Mouse (Mus musculus): Measurements from ENCODE around the gene Rpusd1. TPM values are rescaled to one million over a fixed set of nuclear protein-coding genes. Genes with fewer than 3 reads are reported as not detected.

Rpusd1 gene
- polyA plus RNA-seq, 1 experiment from 2014 or later, result 33.0 TPM

DNA sequence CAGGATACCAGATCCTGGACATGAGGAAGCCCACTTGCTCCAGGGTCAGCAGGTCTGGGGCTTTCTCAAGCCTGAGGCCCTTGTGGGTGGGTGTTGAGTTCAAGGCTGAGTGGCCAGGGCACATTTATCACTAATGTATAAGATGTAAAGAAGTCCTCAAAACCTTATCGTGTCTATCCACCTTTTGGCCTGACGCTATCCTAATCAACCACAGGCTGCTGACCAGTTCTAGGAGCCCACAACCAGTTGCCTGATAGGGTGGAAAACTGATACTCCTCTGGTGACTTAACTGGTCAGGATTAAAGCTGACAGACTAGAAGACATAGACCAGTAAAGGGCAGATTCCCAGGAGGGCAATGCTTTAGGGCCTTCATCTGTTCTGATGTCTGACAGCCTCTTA is 17.5 kb upstream of the Rpusd1 start:
- WGBS, result 95% methylated on average over 2 of the region's 2 CpGs
- Histone ChIP-seq H3K9me3 (ENCODE audit: control insufficient read depth, low read length) (no peaks in the 10 kb centered on the region), H3K4me3 (ENCODE audit: low read length) (no peak overlapping the region), H3K9ac (ENCODE audit: low read depth, low read length) (no peak overlapping the region), H3K36me3 (ENCODE audit: control insufficient read depth, insufficient read depth, low read length) (no peaks in the 10 kb centered on the region), H3K4me1 (ENCODE audit: control insufficient read depth, insufficient read depth, low read depth, low read length) (no peaks in the 10 kb centered on the region), H3K27me3 (replicated peaks; ENCODE audit: control insufficient read depth, insufficient read depth, low read length) (no peaks in the 10 kb centered on the region), H3K4me2 (ENCODE audit: low read length) (no peak overlapping the region), H3K27ac (ENCODE audit: low read depth, low read length) (no peak overlapping the region)
- no peak for ATAC-seq

DNA sequence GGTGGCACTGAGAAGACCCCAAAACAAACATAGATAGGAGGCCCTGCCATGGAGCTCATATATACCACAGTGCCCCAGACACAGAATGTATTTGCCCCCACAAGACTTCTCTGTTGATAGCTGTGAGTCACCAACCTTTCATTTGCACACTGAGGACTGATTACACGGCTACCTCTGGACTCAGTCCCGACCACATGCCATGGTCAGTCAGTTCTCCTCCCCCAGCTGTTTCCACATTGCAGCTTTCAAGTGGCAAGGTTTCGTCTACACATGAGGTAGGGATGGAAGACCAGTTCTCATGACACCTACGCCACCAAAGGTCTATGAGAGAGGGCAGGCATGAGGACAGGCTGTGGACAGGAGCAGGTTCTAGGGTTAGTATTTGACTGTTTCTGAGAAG is 16.3 kb upstream of the Rpusd1 start:
- Histone ChIP-seq H3K4me2 (ENCODE audit: low read length) (no peak overlapping the region), H3K9me3 (ENCODE audit: control insufficient read depth, low read length) (no peaks in the 10 kb centered on the region), H3K9ac (ENCODE audit: low read depth, low read length) (no peak overlapping the region), H3K36me3 (ENCODE audit: control insufficient read depth, insufficient read depth, low read length) (no peaks in the 10 kb centered on the region), H3K27ac (ENCODE audit: low read depth, low read length) (no peak overlapping the region), H3K4me1 (ENCODE audit: control insufficient read depth, insufficient read depth, low read depth, low read length) (no peaks in the 10 kb centered on the region), H3K27me3 (replicated peaks; ENCODE audit: control insufficient read depth, insufficient read depth, low read length) (peaks cover 6% of the 10 kb centered on the region; the same call in 1 of the 2 replicates), H3K4me3 (ENCODE audit: low read length) (no peak overlapping the region)
- 93% methylated on average over 4 of the region's 4 CpGs for WGBS
- no peak for ATAC-seq

DNA sequence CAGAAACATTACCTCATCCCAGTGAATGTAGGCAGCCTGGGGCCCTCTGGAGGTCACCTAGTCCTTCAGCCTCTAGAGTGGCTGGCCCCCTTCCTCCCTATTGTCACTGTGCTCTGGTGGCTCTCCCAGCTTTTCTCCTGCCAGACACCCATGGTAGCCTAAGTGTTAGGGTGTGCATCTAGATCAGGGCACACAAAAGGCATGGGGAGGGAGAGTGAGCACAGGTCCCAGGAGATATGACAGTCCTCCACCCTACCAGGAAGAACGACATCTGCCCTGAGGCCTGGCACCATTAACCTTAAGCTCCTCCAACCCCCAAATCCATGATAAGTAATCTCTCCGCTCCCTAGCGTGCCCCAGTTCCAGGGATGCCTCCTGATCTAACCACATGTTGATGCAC is 11.8 kb upstream of the Rpusd1 start:
- H3K27ac ChIP-seq (ENCODE audit: low read depth, low read length), result no peak overlapping the region
- WGBS, result 63% methylated on average over 3 of the region's 3 CpGs
- H3K36me3 ChIP-seq (ENCODE audit: control insufficient read depth, insufficient read depth, low read length), result no peaks in the 10 kb centered on the region
- no peak overlapping the region for H3K4me2 ChIP-seq (ENCODE audit: low read length)
- no peak overlapping the region for H3K4me3 ChIP-seq (ENCODE audit: low read length)
- H3K4me1 ChIP-seq (ENCODE audit: control insufficient read depth, insufficient read depth, low read depth, low read length), result peaks cover 8% of the 10 kb centered on the region
- no peaks in the 10 kb centered on the region for H3K9me3 ChIP-seq (ENCODE audit: control insufficient read depth, low read length)
- H3K9ac ChIP-seq (ENCODE audit: low read depth, low read length), result no peak overlapping the region
- peaks cover 25% of the 10 kb centered on the region for H3K27me3 ChIP-seq (replicated peaks; ENCODE audit: control insufficient read depth, insufficient read depth, low read length)
- ATAC-seq, result no peak

DNA sequence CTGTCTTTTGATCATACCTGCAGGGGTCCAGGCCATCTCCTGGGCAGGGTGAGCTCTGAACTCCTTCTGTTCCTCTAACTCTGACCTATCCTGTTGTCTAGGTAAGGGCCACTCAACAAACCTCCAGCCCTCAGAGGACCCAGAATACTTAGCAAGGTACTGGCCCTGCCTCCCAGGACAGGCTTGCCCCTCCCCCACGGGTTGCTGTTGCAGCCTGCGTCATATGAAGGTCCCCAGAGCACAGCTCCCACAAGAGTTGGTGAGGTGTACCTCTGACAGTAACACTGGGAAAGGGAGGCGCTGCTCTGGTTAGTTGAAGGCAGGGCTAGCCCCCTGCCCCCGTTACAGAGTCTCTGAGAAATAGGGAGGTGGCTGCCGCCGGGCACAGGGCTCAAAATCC is 11.3 kb upstream of the Rpusd1 start:
- WGBS, result 2% methylated on average over 6 of the region's 6 CpGs
- ATAC-seq, result no peak
- Histone ChIP-seq H3K4me2 (ENCODE audit: low read length) (no peak overlapping the region), H3K9me3 (ENCODE audit: control insufficient read depth, low read length) (no peaks in the 10 kb centered on the region), H3K4me3 (ENCODE audit: low read length) (no peak overlapping the region), H3K36me3 (ENCODE audit: control insufficient read depth, insufficient read depth, low read length) (no peaks in the 10 kb centered on the region), H3K4me1 (ENCODE audit: control insufficient read depth, insufficient read depth, low read depth, low read length) (peaks cover 8% of the 10 kb centered on the region), H3K27ac (ENCODE audit: low read depth, low read length) (no peak overlapping the region), H3K9ac (ENCODE audit: low read depth, low read length) (no peak overlapping the region), H3K27me3 (replicated peaks; ENCODE audit: control insufficient read depth, insufficient read depth, low read length) (peaks cover 25% of the 10 kb centered on the region)

DNA sequence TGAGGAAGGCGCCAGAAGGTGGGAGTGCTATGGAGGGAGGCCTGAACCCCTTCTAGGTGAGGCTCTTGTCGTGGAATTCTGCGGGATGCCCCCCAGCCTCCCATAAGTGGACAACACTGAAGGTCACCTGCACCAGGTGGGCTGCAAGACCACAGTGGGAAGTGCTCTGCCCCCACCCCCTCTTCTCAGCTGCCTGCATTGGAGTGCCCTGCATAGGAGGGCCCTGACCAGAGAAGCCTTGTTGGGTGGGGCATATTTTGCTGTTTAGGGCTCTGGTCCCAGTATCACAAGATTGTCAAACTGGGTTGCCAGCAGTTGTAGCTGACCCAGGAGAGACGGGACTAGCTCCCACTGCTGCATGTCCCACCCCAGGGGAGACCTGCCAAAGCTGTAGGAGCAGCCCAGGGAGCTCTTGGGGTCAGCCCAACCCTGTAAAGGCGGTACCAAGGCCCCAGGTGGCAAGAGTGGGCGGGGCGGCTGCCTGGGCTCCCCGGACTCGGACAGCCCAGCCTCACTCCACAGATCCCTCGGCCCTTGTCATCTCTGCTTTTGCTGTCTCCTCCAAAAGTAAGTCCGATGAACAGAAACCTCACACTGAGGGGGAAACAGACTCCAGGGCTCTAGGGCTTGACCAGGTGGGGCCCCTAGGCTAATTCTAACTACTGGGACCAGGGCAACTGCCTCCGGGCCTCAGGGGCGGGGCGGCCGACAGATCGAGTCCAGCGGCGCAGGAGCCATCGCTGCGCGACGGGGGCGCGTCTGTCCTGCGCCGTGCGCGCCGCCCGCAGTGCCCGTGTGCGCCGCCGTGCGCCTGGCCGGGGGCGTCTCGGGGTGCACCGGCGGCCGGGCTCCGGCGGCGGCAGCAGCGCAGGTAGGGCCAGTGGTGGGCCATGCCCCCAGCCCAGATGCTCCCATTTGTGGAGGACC is 10.5 kb upstream of the Rpusd1 start, which contains the start of gene Gng13:
Gene Gng13 (plus strand): TSS at position 461 of the 927 bp plus-strand sequence.
- Histone ChIP-seq H3K4me1 (ENCODE audit: control insufficient read depth, insufficient read depth, low read depth, low read length) (peaks cover 8% of the 10 kb centered on the region), H3K4me3 (ENCODE audit: low read length) (peak within 1 kb of the TSS; percentile 48), H3K9ac (ENCODE audit: low read depth, low read length) (peak within 1 kb of the TSS; percentile 72), H3K27me3 (replicated peaks; ENCODE audit: control insufficient read depth, insufficient read depth, low read length) (peaks cover 25% of the 10 kb centered on the region), H3K9me3 (ENCODE audit: control insufficient read depth, low read length) (no peaks in the 10 kb centered on the region), H3K4me2 (ENCODE audit: low read length) (peak within 1 kb of the TSS; percentile 90), H3K27ac (ENCODE audit: low read depth, low read length) (no peak within 1 kb of the TSS), H3K36me3 (ENCODE audit: control insufficient read depth, insufficient read depth, low read length) (no peaks in the 10 kb centered on the region)
- ATAC-seq, result peak; percentile 73; the same call in 1 of the 2 replicates
- WGBS, result 1% methylated on average over 27 of the region's 45 CpGs

DNA sequence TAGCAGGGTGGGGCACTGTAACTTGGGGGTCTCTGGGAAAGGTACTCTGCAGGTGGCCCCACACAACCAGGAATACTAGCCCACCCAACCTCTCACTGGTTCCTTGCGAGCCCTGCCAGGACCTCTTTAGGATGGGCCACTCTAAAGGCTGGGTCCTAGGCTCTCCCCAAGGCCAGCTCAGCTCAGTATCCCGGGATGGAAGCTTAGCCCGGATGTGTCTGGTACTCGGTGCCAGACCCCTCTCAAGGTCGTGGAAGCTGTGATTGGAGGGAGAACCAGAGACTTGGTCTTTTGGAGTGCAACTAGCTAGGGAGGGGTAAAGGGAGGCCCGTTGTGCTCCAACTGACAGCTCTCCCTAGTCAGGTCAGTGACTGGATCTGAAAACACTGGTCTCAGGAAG is 9.8 kb upstream of the Rpusd1 start:
- peak overlapping the region; percentile 72 for H3K9ac ChIP-seq (ENCODE audit: low read depth, low read length)
- H3K27me3 ChIP-seq (replicated peaks; ENCODE audit: control insufficient read depth, insufficient read depth, low read length), result peaks cover 25% of the 10 kb centered on the region
- peak; percentile 43; the same call in 1 of the 2 replicates for ATAC-seq
- H3K27ac ChIP-seq (ENCODE audit: low read depth, low read length), result no peak overlapping the region
- peak overlapping the region; percentile 90 for H3K4me2 ChIP-seq (ENCODE audit: low read length)
- 15% methylated on average over 6 of the region's 6 CpGs for WGBS
- peaks cover 8% of the 10 kb centered on the region for H3K4me1 ChIP-seq (ENCODE audit: control insufficient read depth, insufficient read depth, low read depth, low read length)
- no peaks in the 10 kb centered on the region for H3K36me3 ChIP-seq (ENCODE audit: control insufficient read depth, insufficient read depth, low read length)
- H3K9me3 ChIP-seq (ENCODE audit: control insufficient read depth, low read length), result no peaks in the 10 kb centered on the region
- H3K4me3 ChIP-seq (ENCODE audit: low read length), result peak overlapping the region; percentile 48

DNA sequence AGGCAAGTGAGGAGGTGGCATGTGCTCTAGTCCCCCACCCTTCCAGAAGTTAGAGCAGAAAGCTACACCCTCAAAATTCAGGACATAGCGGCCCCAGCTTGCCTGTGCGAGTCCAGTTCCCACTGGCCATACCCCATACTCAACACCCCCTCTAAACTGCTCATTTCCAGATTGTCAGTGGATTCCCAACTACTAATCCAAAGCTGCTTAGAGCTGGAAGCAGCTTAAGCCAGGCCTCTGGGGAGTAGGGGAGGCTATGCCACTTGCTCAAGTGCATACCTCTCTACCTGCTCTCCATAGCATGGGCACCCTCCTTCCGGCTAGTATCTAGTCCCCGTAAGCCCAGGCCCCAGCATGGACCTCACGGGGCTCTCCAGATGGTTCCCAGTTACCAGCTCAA is 6.0 kb upstream of the Rpusd1 start:
- 96% methylated on average over 5 of the region's 5 CpGs for WGBS
- Histone ChIP-seq H3K9me3 (ENCODE audit: control insufficient read depth, low read length) (no peaks in the 10 kb centered on the region), H3K4me3 (ENCODE audit: low read length) (no peak overlapping the region), H3K36me3 (ENCODE audit: control insufficient read depth, insufficient read depth, low read length) (no peaks in the 10 kb centered on the region), H3K4me1 (ENCODE audit: control insufficient read depth, insufficient read depth, low read depth, low read length) (peaks cover 9% of the 10 kb centered on the region), H3K9ac (ENCODE audit: low read depth, low read length) (no peak overlapping the region; the same call in 1 of the 2 replicates), H3K4me2 (ENCODE audit: low read length) (no peak overlapping the region), H3K27ac (ENCODE audit: low read depth, low read length) (no peak overlapping the region), H3K27me3 (replicated peaks; ENCODE audit: control insufficient read depth, insufficient read depth, low read length) (peaks cover 16% of the 10 kb centered on the region)
- no peak for ATAC-seq

DNA sequence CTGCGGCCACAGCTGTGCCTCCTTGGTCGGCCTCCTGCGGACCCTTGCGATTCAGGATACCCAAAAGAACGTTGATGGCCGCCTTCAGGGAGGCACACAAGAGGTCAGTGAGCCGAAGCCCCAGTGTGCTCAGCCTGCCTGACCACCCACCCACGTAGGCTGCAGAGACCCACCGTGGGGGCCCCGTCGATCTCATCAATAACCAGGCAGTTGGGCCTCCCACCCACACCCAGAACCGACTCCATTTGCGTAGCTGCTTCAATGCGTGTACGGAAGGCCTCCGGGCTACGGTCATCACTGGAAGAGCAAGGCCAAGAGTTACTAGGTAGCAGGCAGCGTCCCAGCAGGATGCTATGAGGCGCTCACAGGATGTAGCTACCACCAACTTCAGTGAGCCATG is 4.0 kb upstream of the Rpusd1 start:
- no peak overlapping the region for H3K9ac ChIP-seq (ENCODE audit: low read depth, low read length)
- H3K4me2 ChIP-seq (ENCODE audit: low read length), result no peak overlapping the region
- no peak overlapping the region for H3K27ac ChIP-seq (ENCODE audit: low read depth, low read length)
- H3K9me3 ChIP-seq (ENCODE audit: control insufficient read depth, low read length), result no peaks in the 10 kb centered on the region
- H3K4me1 ChIP-seq (ENCODE audit: control insufficient read depth, insufficient read depth, low read depth, low read length), result peaks cover 12% of the 10 kb centered on the region
- no peak overlapping the region for H3K4me3 ChIP-seq (ENCODE audit: low read length)
- H3K27me3 ChIP-seq (replicated peaks; ENCODE audit: control insufficient read depth, insufficient read depth, low read length), result no peaks in the 10 kb centered on the region
- WGBS, result 96% methylated on average over 19 of the region's 19 CpGs
- H3K36me3 ChIP-seq (ENCODE audit: control insufficient read depth, insufficient read depth, low read length), result no peaks in the 10 kb centered on the region
- no peak for ATAC-seq

DNA sequence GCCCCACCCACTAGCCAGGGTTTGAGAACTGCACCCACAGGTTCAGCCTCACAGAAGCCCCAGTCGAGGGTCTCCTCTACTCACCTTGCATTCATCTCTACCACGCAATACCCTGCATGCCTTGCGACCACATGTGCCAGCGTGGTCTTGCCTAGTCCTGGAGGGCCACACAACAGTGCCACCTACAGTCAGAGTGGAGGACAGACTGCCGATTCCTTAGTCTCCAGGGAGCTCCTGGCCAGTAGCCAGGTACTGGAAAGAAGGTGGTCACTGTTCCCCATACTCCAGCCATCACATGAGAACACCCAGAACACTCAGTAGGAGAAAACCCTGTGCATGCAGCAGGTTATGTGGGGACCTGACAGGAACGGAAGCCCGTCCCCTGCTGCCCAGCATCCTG is 3.6 kb upstream of the Rpusd1 start:
- no peak for ATAC-seq
- WGBS, result 87% methylated on average over 7 of the region's 7 CpGs

More for the DNA sequence above, 3.6 kb upstream of the Rpusd1 start:
- no peak overlapping the region for H3K4me2 ChIP-seq (ENCODE audit: low read length)
- no peak overlapping the region for H3K27ac ChIP-seq (ENCODE audit: low read depth, low read length)
- no peaks in the 10 kb centered on the region for H3K27me3 ChIP-seq (replicated peaks; ENCODE audit: control insufficient read depth, insufficient read depth, low read length)
- H3K4me3 ChIP-seq (ENCODE audit: low read length), result no peak overlapping the region
- no peaks in the 10 kb centered on the region for H3K9me3 ChIP-seq (ENCODE audit: control insufficient read depth, low read length)
- H3K4me1 ChIP-seq (ENCODE audit: control insufficient read depth, insufficient read depth, low read depth, low read length), result peaks cover 17% of the 10 kb centered on the region
- H3K9ac ChIP-seq (ENCODE audit: low read depth, low read length), result no peak overlapping the region
- no peaks in the 10 kb centered on the region; the same call in 1 of the 2 replicates for H3K36me3 ChIP-seq (ENCODE audit: control insufficient read depth, insufficient read depth, low read length)

Data from hindbrain, embryonic 16.5 days (tissue).